Mouse (Mus musculus) liver, embryonic 16.5 days (tissue): ENCODE measurements around the gene Eipr1. TPM values are rescaled to one million over a fixed set of nuclear protein-coding genes. Genes with fewer than 3 reads are reported as not detected.

Experiments
- ATAC-seq: fragments of 200-750 bp; cut with Nextera tagmentation; 2 replicates; pipeline ENCODE4 v1.8.0; 2017; ENCODE audit warnings: low read depth, mild to moderate bottlenecking, moderate number of reproducible peaks, moderate library complexity
- H3K27ac ChIP-seq: fragments of 300-500 bp; sonication (generic); 2 replicates; pipeline ENCODE4 v1.5.1; 2014; ENCODE audit warnings: mild to moderate bottlenecking, low read length
- H3K27me3 ChIP-seq: fragments of 300-500 bp; sonication (generic); 2 replicates; pipeline ENCODE4 v1.6.1; 2014; ENCODE audit warnings: low read depth, low read length, mixed read lengths; ENCODE audit not compliant: control insufficient read depth, insufficient read depth
- H3K36me3 ChIP-seq: fragments of 300-500 bp; sonication (generic); 2 replicates; pipeline ENCODE4 v1.6.1; 2014; ENCODE audit warnings: mild to moderate bottlenecking; ENCODE audit not compliant: control insufficient read depth, insufficient read depth
- H3K4me1 ChIP-seq: fragments of 300-500 bp; sonication (generic); 2 replicates; pipeline ENCODE4 v1.6.1; 2014; ENCODE audit warnings: low read depth, low read length, mixed read lengths; ENCODE audit not compliant: control insufficient read depth
- H3K4me2 ChIP-seq: fragments of 300-500 bp; sonication (generic); 2 replicates; pipeline ENCODE4 v1.6.1; 2014; ENCODE audit warnings: low read depth, low read length, mixed read lengths
- H3K4me3 ChIP-seq: fragments of 300-500 bp; sonication (generic); 2 replicates; pipeline ENCODE4 v1.5.1; 2014; ENCODE audit warnings: low read depth, mild to moderate bottlenecking, low read length
- H3K9ac ChIP-seq: fragments of 300-500 bp; sonication (generic); 2 replicates; pipeline ENCODE4 v1.6.1; 2014; ENCODE audit warnings: low read depth, low read length
- H3K9me3 ChIP-seq: fragments of 300-500 bp; sonication (generic); replicated peaks from 2 replicates; pipeline ENCODE4 v1.6.1; 2016; ENCODE audit warnings: low read length; ENCODE audit not compliant: control insufficient read depth
- WGBS: fragments of 180-500 bp; shearing (Covaris S2); extraction: QIAGEN DNeasy Blood & Tissue Kit; methylation state at CpG from one replicate; pipeline ENCODE4 v1.1.7; 2014; ENCODE audit not compliant: insufficient replicate concordance; 5-methylcytosine and 5-hydroxymethylcytosine counted together
- polyA plus RNA-seq: library from polyadenylated mRNA; unstranded; fragments of >200 nt; fragmentation: Nextera tagmentation; extraction: Ambion mirVana; gene quantifications from 2 replicates; pipeline ENCODE4 v1.2.1, GENCODE M21; 2015

Eipr1 gene
- polyA plus RNA-seq, 1 experiment from 2014 or later: 25.5 TPM

- Histone ChIP-seq H3K4me1 (no peaks in the 10 kb centered on the region), H3K27ac (no peak overlapping the region), H3K4me2 (no peak overlapping the region), H3K27me3 (no peaks in the 10 kb centered on the region), H3K4me3 (no peak overlapping the region), H3K9me3 (no peaks in the 10 kb centered on the region), H3K9ac (no peak overlapping the region), H3K36me3 (no peaks in the 10 kb centered on the region)
- 68% methylated on average over 8 of the region's 8 CpGs for WGBS
- ATAC-seq: no peak
Measured at GRCm38 (mm10) chr12:28874781-28875251, 123.2 kb downstream of the Eipr1 start.

GRCm38 (mm10) chr12:28875471-28875870, 123.9 kb downstream of the Eipr1 start:
- H3K4me3 ChIP-seq: no peak overlapping the region
- no peak overlapping the region for H3K27ac ChIP-seq
- no peaks in the 10 kb centered on the region for H3K9me3 ChIP-seq
- no peak overlapping the region for H3K9ac ChIP-seq
- WGBS: 67% methylated on average over 8 of the region's 8 CpGs
- H3K36me3 ChIP-seq: no peaks in the 10 kb centered on the region
- no peaks in the 10 kb centered on the region for H3K27me3 ChIP-seq
- no peak for ATAC-seq
- H3K4me1 ChIP-seq: no peaks in the 10 kb centered on the region
- H3K4me2 ChIP-seq: no peak overlapping the region

GRCm38 (mm10) chr12:28880471-28880870, 128.9 kb downstream of the Eipr1 start:
- H3K9me3 ChIP-seq: no peaks in the 10 kb centered on the region
- H3K27me3 ChIP-seq: no peaks in the 10 kb centered on the region
- no peak overlapping the region for H3K27ac ChIP-seq
- H3K4me3 ChIP-seq: no peak overlapping the region
- H3K4me2 ChIP-seq: no peak overlapping the region
- H3K4me1 ChIP-seq: no peaks in the 10 kb centered on the region
- ATAC-seq: no peak
- H3K9ac ChIP-seq: no peak overlapping the region
- no peaks in the 10 kb centered on the region for H3K36me3 ChIP-seq

GRCm38 (mm10) chr12:28887712-28888111, 136.1 kb downstream of the Eipr1 start:
- ATAC-seq: no peak
- H3K4me2 ChIP-seq: no peak overlapping the region
- no peaks in the 10 kb centered on the region for H3K4me1 ChIP-seq
- no peak overlapping the region for H3K27ac ChIP-seq
- no peak overlapping the region for H3K9ac ChIP-seq
- H3K9me3 ChIP-seq: no peaks in the 10 kb centered on the region
- WGBS: 67% methylated on average over 6 of the region's 6 CpGs
- H3K27me3 ChIP-seq: no peaks in the 10 kb centered on the region
- no peaks in the 10 kb centered on the region for H3K36me3 ChIP-seq
- H3K4me3 ChIP-seq: no peak overlapping the region

GRCm38 (mm10) chr12:28889068-28889674, 137.6 kb downstream of the Eipr1 start:
- Histone ChIP-seq H3K4me1 (no peaks in the 10 kb centered on the region), H3K27me3 (no peaks in the 10 kb centered on the region), H3K9me3 (no peaks in the 10 kb centered on the region), H3K4me2 (no peak overlapping the region), H3K4me3 (no peak overlapping the region), H3K9ac (no peak overlapping the region), H3K36me3 (no peaks in the 10 kb centered on the region), H3K27ac (no peak overlapping the region)
- WGBS: 55% methylated on average over 7 of the region's 7 CpGs
- ATAC-seq: no peak

GRCm38 (mm10) chr12:28891523-28891922, 139.9 kb downstream of the Eipr1 start:
- 51% methylated on average over 5 of the region's 5 CpGs for WGBS

GRCm38 (mm10) chr12:28896577-28896976, 145.0 kb downstream of the Eipr1 start:
- H3K4me3 ChIP-seq: no peak overlapping the region
- WGBS: 53% methylated on average over 3 of the region's 3 CpGs
- no peaks in the 10 kb centered on the region for H3K9me3 ChIP-seq
- H3K27ac ChIP-seq: no peak overlapping the region
- no peak overlapping the region for H3K4me2 ChIP-seq
- no peaks in the 10 kb centered on the region for H3K27me3 ChIP-seq
- H3K9ac ChIP-seq: no peak overlapping the region
- H3K4me1 ChIP-seq: no peaks in the 10 kb centered on the region
- ATAC-seq: no peak
- H3K36me3 ChIP-seq: no peaks in the 10 kb centered on the region

More at GRCm38 (mm10) chr12:28891523-28891922, 139.9 kb downstream of the Eipr1 start:
- Histone ChIP-seq H3K4me1 (no peaks in the 10 kb centered on the region), H3K36me3 (no peaks in the 10 kb centered on the region), H3K27ac (no peak overlapping the region), H3K9me3 (no peaks in the 10 kb centered on the region), H3K4me3 (no peak overlapping the region), H3K27me3 (no peaks in the 10 kb centered on the region), H3K4me2 (no peak overlapping the region), H3K9ac (no peak overlapping the region)
- no peak for ATAC-seq

GRCm38 (mm10) chr12:28898307-28898706, 146.7 kb downstream of the Eipr1 start:
- no peak overlapping the region for H3K4me2 ChIP-seq
- no peak overlapping the region for H3K4me3 ChIP-seq
- WGBS: 71% methylated on average over 6 of the region's 6 CpGs
- no peaks in the 10 kb centered on the region for H3K27me3 ChIP-seq
- H3K9ac ChIP-seq: no peak overlapping the region
- H3K9me3 ChIP-seq: no peaks in the 10 kb centered on the region
- no peak overlapping the region for H3K27ac ChIP-seq
- no peaks in the 10 kb centered on the region for H3K4me1 ChIP-seq
- no peaks in the 10 kb centered on the region for H3K36me3 ChIP-seq
- no peak; the same call in 1 of the 2 replicates for ATAC-seq

GRCm38 (mm10) chr12:28899696-28900095, 148.1 kb downstream of the Eipr1 start:
- H3K27me3 ChIP-seq: no peaks in the 10 kb centered on the region
- H3K9me3 ChIP-seq: no peaks in the 10 kb centered on the region
- H3K9ac ChIP-seq: no peak overlapping the region
- WGBS: 45% methylated on average over 4 of the region's 4 CpGs
- ATAC-seq: no peak
- no peaks in the 10 kb centered on the region for H3K4me1 ChIP-seq
- no peak overlapping the region for H3K27ac ChIP-seq
- no peaks in the 10 kb centered on the region for H3K36me3 ChIP-seq
- H3K4me3 ChIP-seq: no peak overlapping the region
- H3K4me2 ChIP-seq: no peak overlapping the region
